Mouse (Mus musculus) retina, embryonic 14.5 days (tissue): Measurements from ENCODE around the gene Cpeb3.
A peak's percentile ranks its signal among the peaks of the same experiment; 100 is the strongest.

Source experiments
- DNase-seq: peaks from one replicate; pipeline ENCODE4 v3.0.0-alpha.2; 2015; ENCODE audit warnings: low spot score

Gene Cpeb3

GRCm38 (mm10) chr19:37026408-37026807 lies 182.0 kb downstream of the Cpeb3 start:
- no peak for DNase-seq

GRCm38 (mm10) chr19:37025839-37026319 lies 182.5 kb downstream of the Cpeb3 start:
- DNase-seq = no peak

- no peak for DNase-seq
Measured at GRCm38 (mm10) chr19:37022146-37022545, 186.3 kb downstream of the Cpeb3 start.

- DNase-seq = no peak
Measured at GRCm38 (mm10) chr19:37020951-37021350, 187.4 kb downstream of the Cpeb3 start.

GRCm38 (mm10) chr19:37020531-37020930 lies 187.9 kb downstream of the Cpeb3 start:
- DNase-seq = peak; percentile 18

- no peak for DNase-seq
Measured at GRCm38 (mm10) chr19:37018931-37019330, 189.5 kb downstream of the Cpeb3 start.

GRCm38 (mm10) chr19:37018411-37018810 lies 190.0 kb downstream of the Cpeb3 start:
- DNase-seq = peak; percentile 77

GRCm38 (mm10) chr19:37016890-37017289 lies 191.5 kb downstream of the Cpeb3 start:
- no peak for DNase-seq

GRCm38 (mm10) chr19:37014173-37014939 lies 194.0 kb downstream of the Cpeb3 start:
- no peak for DNase-seq

- DNase-seq = no peak
Measured at GRCm38 (mm10) chr19:37013461-37013860, 194.9 kb downstream of the Cpeb3 start.

- no peak for DNase-seq
Measured at GRCm38 (mm10) chr19:37009878-37010281, 198.5 kb downstream of the Cpeb3 start.

- no peak for DNase-seq
Measured at GRCm38 (mm10) chr19:37004557-37004956, 203.8 kb downstream of the Cpeb3 start.
